Mouse (Mus musculus): ENCODE measurements around the gene Ano10. TPM values are rescaled to one million over a fixed set of nuclear protein-coding genes. Genes with fewer than 3 reads are reported as not detected.

Ano10 gene
- polyA plus RNA-seq, 1 experiment from 2014 or later, result 37.6 TPM

DNA sequence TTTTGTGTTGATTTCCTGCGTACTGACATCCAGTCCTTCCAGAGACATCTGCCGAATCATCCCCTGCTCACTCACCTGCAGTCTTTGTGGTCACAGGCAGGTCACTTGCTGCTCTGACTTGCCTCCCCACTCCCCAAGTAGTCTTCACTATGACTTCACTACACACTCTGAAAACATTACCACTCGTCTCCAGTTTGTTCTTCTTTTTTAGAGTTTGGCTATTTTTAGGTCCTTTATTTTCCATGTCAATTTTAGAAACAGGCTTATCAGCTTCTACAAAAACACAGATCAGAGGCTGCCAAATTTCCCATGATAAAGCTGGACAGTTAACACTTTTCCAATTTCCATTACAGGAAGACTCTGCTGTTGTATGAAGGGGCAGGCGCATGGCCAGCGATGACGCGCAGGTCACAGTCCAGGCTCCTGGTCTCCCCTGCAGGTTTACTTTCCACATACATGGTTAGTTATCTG lies 106.7 kb downstream of the Ano10 start:
- no peaks in the 10 kb centered on the region for H3K27me3 ChIP-seq (ENCODE audit: control insufficient read depth, insufficient read depth, low read length)
- WGBS, result 26% methylated on average over 7 of the region's 7 CpGs
- H3K4me2 ChIP-seq (ENCODE audit: low read length), result 0 out of 2 replicates have a peak overlapping the region, but pooled peaks have one; percentile 6
- H3K9ac ChIP-seq (ENCODE audit: low read length), result no peak overlapping the region
- H3K9me3 ChIP-seq (ENCODE audit: control insufficient read depth, low read length), result no peaks in the 10 kb centered on the region
- peaks cover 19 to 41% of the 10 kb centered on the region in 2 experiments for H3K4me1 ChIP-seq (ENCODE audit: control insufficient read depth in 2 of 2, insufficient read depth in 2 of 2, low read length in 2 of 2)
- no peak overlapping the region for H3K4me3 ChIP-seq (ENCODE audit: control insufficient read depth in 1 of 2, insufficient read depth in 1 of 2, low read depth in 1 of 2, low read length in 2 of 2)
- H3K36me3 ChIP-seq (ENCODE audit: control insufficient read depth, insufficient read depth, low read length), result no peaks in the 10 kb centered on the region
- peak; percentile 24; the same call in 1 of the 2 replicates for ATAC-seq (ENCODE audit: insufficient number of reproducible peaks, insufficient read depth, low FRiP score, low read depth)
- peak overlapping the region; percentile 63 to 80 for H3K27ac ChIP-seq (replicated peaks in 1 of 2; ENCODE audit: control insufficient read depth in 1 of 2, insufficient read depth in 1 of 2, low read depth in 2 of 2, low read length in 2 of 2)

DNA sequence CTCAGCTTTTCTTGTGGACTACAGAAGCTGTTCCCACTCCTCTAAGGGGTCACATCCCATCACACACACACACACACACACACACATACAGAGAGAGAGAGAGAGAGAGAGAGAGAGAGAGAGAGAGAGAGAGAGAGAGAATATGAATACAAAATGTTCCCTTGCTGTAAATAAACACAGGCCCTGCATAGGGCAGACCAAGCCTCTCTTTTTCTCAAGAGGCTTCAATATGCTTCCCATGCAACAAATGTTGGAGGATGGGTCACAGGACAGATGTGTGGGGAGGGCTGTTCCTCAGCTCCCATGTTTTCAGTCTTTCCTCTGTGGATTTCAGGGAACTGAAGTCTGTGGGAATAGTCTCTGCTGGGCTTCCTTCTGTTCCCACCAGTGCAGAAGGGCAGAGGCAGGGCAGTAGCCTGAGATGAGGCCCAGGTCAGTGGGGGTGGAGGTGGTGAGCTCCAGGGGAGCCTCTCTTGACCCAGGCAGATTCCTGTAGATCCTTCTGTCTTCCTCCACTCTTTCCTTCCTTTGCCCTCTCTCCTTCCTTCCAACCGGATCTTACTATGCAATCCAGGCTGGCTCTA lies 107.5 kb downstream of the Ano10 start:
- no peak overlapping the region for H3K4me3 ChIP-seq (ENCODE audit: control insufficient read depth in 1 of 2, insufficient read depth in 1 of 2, low read depth in 1 of 2, low read length in 2 of 2)
- H3K9me3 ChIP-seq (ENCODE audit: control insufficient read depth, low read length), result no peaks in the 10 kb centered on the region
- no peaks in the 10 kb centered on the region for H3K27me3 ChIP-seq (ENCODE audit: control insufficient read depth, insufficient read depth, low read length)
- H3K36me3 ChIP-seq (ENCODE audit: control insufficient read depth, insufficient read depth, low read length), result no peaks in the 10 kb centered on the region
- WGBS, result 50% methylated on average over 1 of the region's 1 CpGs
- H3K27ac ChIP-seq (replicated peaks in 1 of 2; ENCODE audit: control insufficient read depth in 1 of 2, insufficient read depth in 1 of 2, low read depth in 2 of 2, low read length in 2 of 2), result peak overlapping the region; percentile 60 to 63; a peak in 3 of 4 replicates
- peak overlapping the region; percentile 31; the same call in 1 of the 2 replicates for H3K9ac ChIP-seq (ENCODE audit: low read length)
- no peak overlapping the region for H3K4me2 ChIP-seq (ENCODE audit: low read length)
- no peak for ATAC-seq (ENCODE audit: insufficient number of reproducible peaks, insufficient read depth, low FRiP score, low read depth)
- peaks cover 19 to 41% of the 10 kb centered on the region in 2 experiments for H3K4me1 ChIP-seq (ENCODE audit: control insufficient read depth in 2 of 2, insufficient read depth in 2 of 2, low read length in 2 of 2)

DNA sequence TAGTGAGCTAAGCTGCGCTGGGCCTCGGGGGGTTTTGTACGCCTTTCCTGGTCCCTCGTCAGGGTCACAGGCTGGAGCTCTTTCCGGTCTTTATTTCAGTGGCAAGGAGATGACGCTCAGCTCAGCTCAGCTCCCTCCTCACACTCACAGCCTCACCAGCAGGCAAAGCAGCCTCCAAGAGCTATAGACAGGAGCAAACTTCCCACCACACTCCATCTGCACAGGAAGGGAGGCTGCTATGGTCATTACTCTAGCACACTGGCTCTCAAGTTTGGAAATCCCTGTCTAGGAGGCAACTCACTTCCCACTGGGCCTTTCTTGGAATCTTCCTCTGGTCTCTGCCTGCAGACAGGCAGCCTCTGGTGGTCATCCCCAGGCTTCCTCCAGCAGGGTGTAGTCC lies 108.3 kb downstream of the Ano10 start:
- WGBS, result 91% methylated on average over 6 of the region's 6 CpGs
- Histone ChIP-seq H3K4me2 (ENCODE audit: low read length) (no peak overlapping the region), H3K9ac (ENCODE audit: low read length) (no peak overlapping the region), H3K4me3 (ENCODE audit: control insufficient read depth in 1 of 2, insufficient read depth in 1 of 2, low read depth in 1 of 2, low read length in 2 of 2) (no peak overlapping the region), H3K36me3 (ENCODE audit: control insufficient read depth, insufficient read depth, low read length) (no peaks in the 10 kb centered on the region), H3K4me1 (ENCODE audit: control insufficient read depth in 2 of 2, insufficient read depth in 2 of 2, low read length in 2 of 2) (peaks cover 19 to 41% of the 10 kb centered on the region in 2 experiments), H3K27me3 (ENCODE audit: control insufficient read depth, insufficient read depth, low read length) (no peaks in the 10 kb centered on the region), H3K27ac (replicated peaks in 1 of 2; ENCODE audit: control insufficient read depth in 1 of 2, insufficient read depth in 1 of 2, low read depth in 2 of 2, low read length in 2 of 2) (peak overlapping the region; percentile 18 to 63; a peak in 2 of 4 replicates), H3K9me3 (ENCODE audit: control insufficient read depth, low read length) (no peaks in the 10 kb centered on the region)
- no peak for ATAC-seq (ENCODE audit: insufficient number of reproducible peaks, insufficient read depth, low FRiP score, low read depth)

DNA sequence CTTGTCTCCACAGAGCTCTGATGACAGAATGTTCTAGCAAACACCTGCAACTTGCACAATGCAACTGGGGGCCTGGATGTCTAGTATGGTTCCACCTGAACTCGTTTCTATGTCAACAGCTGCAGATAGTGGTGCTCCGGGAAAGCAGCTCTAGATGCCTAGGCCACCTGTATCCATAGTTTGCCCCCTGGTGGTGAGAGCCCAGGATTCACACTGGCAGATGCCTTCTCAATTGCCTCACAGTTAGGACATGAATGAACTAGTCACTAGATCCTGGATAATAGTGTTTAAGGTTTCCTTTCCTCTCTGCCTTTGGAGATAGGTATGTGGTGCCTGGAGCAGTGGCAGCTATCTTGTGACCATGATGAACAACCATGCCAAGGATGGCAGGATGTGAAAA lies 109.2 kb downstream of the Ano10 start:
- Histone ChIP-seq H3K27me3 (ENCODE audit: control insufficient read depth, insufficient read depth, low read length) (no peaks in the 10 kb centered on the region), H3K4me3 (ENCODE audit: control insufficient read depth in 1 of 2, insufficient read depth in 1 of 2, low read depth in 1 of 2, low read length in 2 of 2) (no peak overlapping the region), H3K36me3 (ENCODE audit: control insufficient read depth, insufficient read depth, low read length) (no peaks in the 10 kb centered on the region), H3K9me3 (ENCODE audit: control insufficient read depth, low read length) (no peaks in the 10 kb centered on the region), H3K4me1 (ENCODE audit: control insufficient read depth in 2 of 2, insufficient read depth in 2 of 2, low read length in 2 of 2) (peaks cover 19 to 41% of the 10 kb centered on the region in 2 experiments), H3K27ac (replicated peaks in 1 of 2; ENCODE audit: control insufficient read depth in 1 of 2, insufficient read depth in 1 of 2, low read depth in 2 of 2, low read length in 2 of 2) (no peak overlapping the region), H3K9ac (ENCODE audit: low read length) (no peak overlapping the region), H3K4me2 (ENCODE audit: low read length) (no peak overlapping the region)
- 15% methylated on average over 2 of the region's 2 CpGs for WGBS
- no peak for ATAC-seq (ENCODE audit: insufficient number of reproducible peaks, insufficient read depth, low FRiP score, low read depth)

DNA sequence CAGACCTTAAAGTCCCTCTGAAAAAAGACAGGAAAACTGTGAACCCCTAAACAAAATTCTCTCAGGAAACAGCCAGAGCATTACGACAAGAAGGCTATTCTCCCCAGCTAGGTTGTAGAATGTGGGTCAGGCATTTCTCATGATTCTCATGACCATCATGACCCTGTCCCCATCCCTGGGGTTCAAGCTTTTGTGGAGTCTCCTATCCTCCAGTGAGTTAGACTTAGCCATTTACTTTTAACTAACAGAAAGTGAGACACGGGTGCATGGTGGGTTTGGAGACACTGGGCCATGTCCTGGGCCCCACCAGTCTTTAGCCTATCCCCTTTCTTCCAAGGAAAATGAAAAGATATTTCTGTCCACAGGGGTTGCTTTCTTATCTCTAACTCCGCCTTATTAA lies 109.9 kb downstream of the Ano10 start:
- H3K4me3 ChIP-seq (ENCODE audit: control insufficient read depth in 1 of 2, insufficient read depth in 1 of 2, low read depth in 1 of 2, low read length in 2 of 2), result no peak overlapping the region
- H3K9me3 ChIP-seq (ENCODE audit: control insufficient read depth, low read length), result no peaks in the 10 kb centered on the region
- no peak overlapping the region for H3K9ac ChIP-seq (ENCODE audit: low read length)
- H3K4me2 ChIP-seq (ENCODE audit: low read length), result no peak overlapping the region
- peaks cover 19 to 41% of the 10 kb centered on the region in 2 experiments for H3K4me1 ChIP-seq (ENCODE audit: control insufficient read depth in 2 of 2, insufficient read depth in 2 of 2, low read length in 2 of 2)
- H3K27ac ChIP-seq (replicated peaks in 1 of 2; ENCODE audit: control insufficient read depth in 1 of 2, insufficient read depth in 1 of 2, low read depth in 2 of 2, low read length in 2 of 2), result no peak overlapping the region
- no peaks in the 10 kb centered on the region for H3K27me3 ChIP-seq (ENCODE audit: control insufficient read depth, insufficient read depth, low read length)
- ATAC-seq (ENCODE audit: insufficient number of reproducible peaks, insufficient read depth, low FRiP score, low read depth), result no peak
- 84% methylated on average over 3 of the region's 3 CpGs for WGBS
- H3K36me3 ChIP-seq (ENCODE audit: control insufficient read depth, insufficient read depth, low read length), result no peaks in the 10 kb centered on the region

DNA sequence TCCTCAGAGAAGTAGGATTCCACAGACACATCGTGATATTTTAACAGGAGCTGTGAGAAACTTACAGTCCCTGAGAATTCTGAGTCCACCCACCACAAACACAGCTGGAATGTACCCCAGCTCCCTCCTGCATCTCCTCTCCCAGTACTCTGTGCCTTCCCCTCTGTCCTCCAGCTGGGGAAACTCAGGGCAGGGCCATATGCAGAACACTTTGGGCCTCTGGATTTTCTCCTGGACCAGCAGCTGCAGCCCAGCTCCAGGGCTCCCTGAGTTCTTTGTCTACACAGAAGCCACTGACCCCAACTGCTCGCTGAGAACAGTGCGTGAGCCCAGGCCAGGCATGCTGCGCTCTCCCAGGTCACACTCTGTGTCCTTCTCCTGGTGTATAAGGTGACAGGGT lies 111.1 kb downstream of the Ano10 start:
- no peak overlapping the region for H3K4me3 ChIP-seq (ENCODE audit: control insufficient read depth in 1 of 2, insufficient read depth in 1 of 2, low read depth in 1 of 2, low read length in 2 of 2)
- no peak overlapping the region for H3K4me2 ChIP-seq (ENCODE audit: low read length)
- no peaks in the 10 kb centered on the region for H3K36me3 ChIP-seq (ENCODE audit: control insufficient read depth, insufficient read depth, low read length)
- no peaks in the 10 kb centered on the region for H3K27me3 ChIP-seq (ENCODE audit: control insufficient read depth, insufficient read depth, low read length)
- H3K9me3 ChIP-seq (ENCODE audit: control insufficient read depth, low read length), result no peaks in the 10 kb centered on the region
- WGBS, result 76% methylated on average over 4 of the region's 4 CpGs
- ATAC-seq (ENCODE audit: insufficient number of reproducible peaks, insufficient read depth, low FRiP score, low read depth), result no peak
- H3K27ac ChIP-seq (replicated peaks in 1 of 2; ENCODE audit: control insufficient read depth in 1 of 2, insufficient read depth in 1 of 2, low read depth in 2 of 2, low read length in 2 of 2), result no peak overlapping the region
- peaks cover 25 to 42% of the 10 kb centered on the region in 2 experiments for H3K4me1 ChIP-seq (ENCODE audit: control insufficient read depth in 2 of 2, insufficient read depth in 2 of 2, low read length in 2 of 2)
- H3K9ac ChIP-seq (ENCODE audit: low read length), result no peak overlapping the region

DNA sequence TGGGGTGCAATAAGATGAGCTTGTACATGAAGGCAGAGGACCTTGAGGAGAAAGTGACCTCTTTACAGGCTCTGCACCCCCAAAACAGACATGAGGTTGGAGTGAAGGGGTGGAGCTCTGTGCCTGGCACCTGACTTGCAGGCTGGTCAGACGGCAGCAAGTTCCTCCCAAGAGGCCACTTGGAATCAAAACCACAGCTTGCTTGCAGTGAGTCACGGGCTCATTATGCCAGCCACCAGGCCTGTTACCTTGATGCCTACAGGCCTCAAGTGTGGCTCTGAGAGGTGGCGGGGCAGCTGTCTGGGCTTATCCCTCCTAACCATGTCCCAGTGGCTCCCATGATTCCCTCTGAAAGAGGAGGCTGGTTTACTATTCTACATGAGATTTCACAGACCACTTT lies 114.1 kb downstream of the Ano10 start:
- H3K36me3 ChIP-seq (ENCODE audit: control insufficient read depth, insufficient read depth, low read length), result peaks cover 10% of the 10 kb centered on the region; the same call in 1 of the 2 replicates
- no peak overlapping the region for H3K27ac ChIP-seq (replicated peaks in 1 of 2; ENCODE audit: control insufficient read depth in 1 of 2, insufficient read depth in 1 of 2, low read depth in 2 of 2, low read length in 2 of 2)
- no peaks in the 10 kb centered on the region for H3K27me3 ChIP-seq (ENCODE audit: control insufficient read depth, insufficient read depth, low read length)
- no peak overlapping the region for H3K9ac ChIP-seq (ENCODE audit: low read length)
- no peak overlapping the region for H3K4me3 ChIP-seq (ENCODE audit: control insufficient read depth in 1 of 2, insufficient read depth in 1 of 2, low read depth in 1 of 2, low read length in 2 of 2)
- no peak overlapping the region for H3K4me2 ChIP-seq (ENCODE audit: low read length)
- H3K9me3 ChIP-seq (ENCODE audit: control insufficient read depth, low read length), result no peaks in the 10 kb centered on the region
- peaks cover 16 to 23% of the 10 kb centered on the region in 2 experiments for H3K4me1 ChIP-seq (ENCODE audit: control insufficient read depth in 2 of 2, insufficient read depth in 2 of 2, low read length in 2 of 2)
- WGBS, result 74% methylated on average over 3 of the region's 3 CpGs
- no peak for ATAC-seq (ENCODE audit: insufficient number of reproducible peaks, insufficient read depth, low FRiP score, low read depth)

DNA sequence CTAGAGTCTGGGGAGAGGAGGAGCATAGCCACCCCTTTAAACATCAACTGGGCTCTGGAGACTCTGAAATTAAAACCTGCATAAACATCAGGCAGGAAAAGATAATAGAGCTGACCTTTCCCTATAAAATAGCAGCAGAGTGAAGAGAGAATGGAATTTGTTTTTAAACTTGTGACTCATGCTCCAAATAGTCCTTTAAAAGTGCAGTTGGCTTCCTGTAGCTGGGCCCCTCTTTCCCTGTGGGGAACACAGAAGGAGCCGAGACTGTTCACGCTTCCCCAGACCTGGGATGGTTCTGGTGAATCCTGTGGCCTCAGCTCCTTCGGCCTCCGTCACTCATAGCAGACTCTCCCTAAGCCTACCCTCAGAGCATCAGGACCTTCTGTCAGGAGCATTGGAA lies 115.8 kb downstream of the Ano10 start:
- Histone ChIP-seq H3K9me3 (ENCODE audit: control insufficient read depth, low read length) (no peaks in the 10 kb centered on the region), H3K4me2 (ENCODE audit: low read length) (no peak overlapping the region), H3K9ac (ENCODE audit: low read length) (no peak overlapping the region), H3K4me3 (ENCODE audit: control insufficient read depth in 1 of 2, insufficient read depth in 1 of 2, low read depth in 1 of 2, low read length in 2 of 2) (no peak overlapping the region), H3K4me1 (ENCODE audit: control insufficient read depth in 2 of 2, insufficient read depth in 2 of 2, low read length in 2 of 2) (peaks cover 20 to 27% of the 10 kb centered on the region in 2 experiments), H3K27ac (replicated peaks in 1 of 2; ENCODE audit: control insufficient read depth in 1 of 2, insufficient read depth in 1 of 2, low read depth in 2 of 2, low read length in 2 of 2) (peak overlapping the region; percentile 46 to 55), H3K27me3 (ENCODE audit: control insufficient read depth, insufficient read depth, low read length) (no peaks in the 10 kb centered on the region), H3K36me3 (ENCODE audit: control insufficient read depth, insufficient read depth, low read length) (peaks cover 12% of the 10 kb centered on the region; the same call in 1 of the 2 replicates)
- 42% methylated on average over 4 of the region's 4 CpGs for WGBS
- ATAC-seq (ENCODE audit: insufficient number of reproducible peaks, insufficient read depth, low FRiP score, low read depth), result no peak

All from heart, embryonic 14.5 days (tissue).